Mouse (Mus musculus): ENCODE measurements around the gene Runx1. TPM values are rescaled to one million over a fixed set of nuclear protein-coding genes. Genes with fewer than 3 reads are reported as not detected.

Gene Runx1
- polyA plus RNA-seq, 1 experiment from 2014 or later = 6.4 TPM

- no peak overlapping the region for H3K4me2 ChIP-seq (replicated peaks; ENCODE audit: low read depth)
- WGBS = 93% methylated on average over 6 of the region's 6 CpGs
- DNase-seq (ENCODE audit: low spot score) (no peak), ATAC-seq (ENCODE audit: low FRiP score, low TSS enrichment) (no peak)
- TF ChIP-seq CTCF (IDR thresholded peaks at IDR 0.05; ENCODE audit: low read depth) (no peak), EP300 (optimal IDR thresholded peaks at IDR 0.05) (no peak)
- H3K27me3 ChIP-seq (ENCODE audit: control insufficient read depth, insufficient read depth, low read length) = no peaks in the 10 kb centered on the region
- no peaks in the 10 kb centered on the region for H3K36me3 ChIP-seq (ENCODE audit: control insufficient read depth, insufficient read depth, low read length)
- H3K4me1 ChIP-seq (replicated peaks; ENCODE audit: control insufficient read depth, insufficient read depth) = no peaks in the 10 kb centered on the region
- no peak overlapping the region for H3K4me3 ChIP-seq (ENCODE audit: low read depth, low read length)
- H3K27ac ChIP-seq (replicated peaks) = no peak overlapping the region
- no peaks in the 10 kb centered on the region for H3K9me3 ChIP-seq (ENCODE audit: control insufficient read depth, low read length)
- H3K9ac ChIP-seq (ENCODE audit: low read length) = no peak overlapping the region
Observed at GRCm38 (mm10) chr16:92852276-92852675, 26.3 kb upstream of the Runx1 start.

DNA sequence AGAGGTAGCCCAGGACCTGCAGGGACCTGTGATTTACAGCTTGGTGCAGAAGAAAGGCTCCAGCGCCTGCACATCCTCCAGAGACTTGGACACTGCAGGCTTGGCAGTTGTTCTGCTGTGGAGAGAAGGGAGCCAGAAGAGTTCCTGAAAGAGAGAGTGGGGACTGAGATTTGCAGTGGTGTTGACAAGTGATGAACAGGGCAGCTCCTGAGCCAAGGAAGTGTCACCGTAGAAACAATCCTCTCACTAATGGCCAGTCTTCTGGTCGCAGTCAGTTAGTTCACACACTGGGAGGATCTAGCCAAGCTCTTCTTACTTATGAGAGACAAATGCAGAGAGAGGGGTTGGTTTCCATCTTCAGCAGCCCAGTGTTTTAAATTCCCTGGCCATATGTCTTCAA is 24.5 kb upstream of the Runx1 start:
- ATAC-seq (ENCODE audit: low FRiP score, low TSS enrichment) (no peak), DNase-seq (ENCODE audit: low spot score) (no peak)
- Histone ChIP-seq H3K9me3 (ENCODE audit: control insufficient read depth, low read length) (no peaks in the 10 kb centered on the region), H3K4me3 (ENCODE audit: low read depth, low read length) (no peak overlapping the region), H3K4me2 (replicated peaks; ENCODE audit: low read depth) (no peak overlapping the region), H3K9ac (ENCODE audit: low read length) (no peak overlapping the region), H3K27me3 (ENCODE audit: control insufficient read depth, insufficient read depth, low read length) (no peaks in the 10 kb centered on the region), H3K27ac (replicated peaks) (no peak overlapping the region), H3K36me3 (ENCODE audit: control insufficient read depth, insufficient read depth, low read length) (no peaks in the 10 kb centered on the region), H3K4me1 (replicated peaks; ENCODE audit: control insufficient read depth, insufficient read depth) (no peaks in the 10 kb centered on the region)
- WGBS = 56% methylated on average over 3 of the region's 3 CpGs
- TF ChIP-seq CTCF (IDR thresholded peaks at IDR 0.05; ENCODE audit: low read depth) = no peak
- TF ChIP-seq EP300 (optimal IDR thresholded peaks at IDR 0.05) = no peak

DNA sequence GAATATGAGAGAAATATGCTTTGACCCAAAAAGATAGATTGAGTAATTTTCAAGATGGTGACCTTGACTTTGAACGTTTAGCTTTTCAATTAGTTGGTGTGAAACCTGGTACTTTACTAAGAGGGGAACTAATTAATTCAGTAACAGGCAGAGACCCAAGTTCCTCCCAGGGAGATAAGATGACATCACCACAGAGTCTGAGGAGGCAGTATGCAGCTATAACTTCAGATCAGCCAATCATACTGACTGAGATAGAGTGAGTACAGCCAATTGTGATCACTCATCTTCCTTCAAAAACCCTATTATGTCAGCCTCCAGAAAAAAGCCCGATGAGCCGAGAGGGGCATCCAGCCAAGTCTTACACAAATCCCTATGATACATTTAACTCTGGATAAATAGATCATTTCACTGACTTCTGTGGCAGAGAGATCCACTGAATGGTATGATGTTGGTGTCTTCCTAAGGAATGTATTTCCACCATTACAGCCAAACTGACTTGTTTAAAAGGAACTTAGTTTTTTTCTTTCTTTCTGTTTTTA is 21.9 kb upstream of the Runx1 start:
- DNase-seq (ENCODE audit: low spot score) = no peak
- no peak overlapping the region for H3K27ac ChIP-seq (replicated peaks)
- H3K9me3 ChIP-seq (ENCODE audit: control insufficient read depth, low read length) = no peaks in the 10 kb centered on the region
- TF ChIP-seq EP300 (optimal IDR thresholded peaks at IDR 0.05) = no peak
- TF ChIP-seq CTCF (IDR thresholded peaks at IDR 0.05; ENCODE audit: low read depth) = no peak
- no peak overlapping the region for H3K9ac ChIP-seq (ENCODE audit: low read length)
- no peaks in the 10 kb centered on the region for H3K36me3 ChIP-seq (ENCODE audit: control insufficient read depth, insufficient read depth, low read length)
- H3K4me2 ChIP-seq (replicated peaks; ENCODE audit: low read depth) = no peak overlapping the region
- WGBS = 49% methylated on average over 3 of the region's 3 CpGs
- no peaks in the 10 kb centered on the region for H3K4me1 ChIP-seq (replicated peaks; ENCODE audit: control insufficient read depth, insufficient read depth)
- no peaks in the 10 kb centered on the region for H3K27me3 ChIP-seq (ENCODE audit: control insufficient read depth, insufficient read depth, low read length)
- no peak for ATAC-seq (ENCODE audit: low FRiP score, low TSS enrichment)
- no peak overlapping the region for H3K4me3 ChIP-seq (ENCODE audit: low read depth, low read length)

DNA sequence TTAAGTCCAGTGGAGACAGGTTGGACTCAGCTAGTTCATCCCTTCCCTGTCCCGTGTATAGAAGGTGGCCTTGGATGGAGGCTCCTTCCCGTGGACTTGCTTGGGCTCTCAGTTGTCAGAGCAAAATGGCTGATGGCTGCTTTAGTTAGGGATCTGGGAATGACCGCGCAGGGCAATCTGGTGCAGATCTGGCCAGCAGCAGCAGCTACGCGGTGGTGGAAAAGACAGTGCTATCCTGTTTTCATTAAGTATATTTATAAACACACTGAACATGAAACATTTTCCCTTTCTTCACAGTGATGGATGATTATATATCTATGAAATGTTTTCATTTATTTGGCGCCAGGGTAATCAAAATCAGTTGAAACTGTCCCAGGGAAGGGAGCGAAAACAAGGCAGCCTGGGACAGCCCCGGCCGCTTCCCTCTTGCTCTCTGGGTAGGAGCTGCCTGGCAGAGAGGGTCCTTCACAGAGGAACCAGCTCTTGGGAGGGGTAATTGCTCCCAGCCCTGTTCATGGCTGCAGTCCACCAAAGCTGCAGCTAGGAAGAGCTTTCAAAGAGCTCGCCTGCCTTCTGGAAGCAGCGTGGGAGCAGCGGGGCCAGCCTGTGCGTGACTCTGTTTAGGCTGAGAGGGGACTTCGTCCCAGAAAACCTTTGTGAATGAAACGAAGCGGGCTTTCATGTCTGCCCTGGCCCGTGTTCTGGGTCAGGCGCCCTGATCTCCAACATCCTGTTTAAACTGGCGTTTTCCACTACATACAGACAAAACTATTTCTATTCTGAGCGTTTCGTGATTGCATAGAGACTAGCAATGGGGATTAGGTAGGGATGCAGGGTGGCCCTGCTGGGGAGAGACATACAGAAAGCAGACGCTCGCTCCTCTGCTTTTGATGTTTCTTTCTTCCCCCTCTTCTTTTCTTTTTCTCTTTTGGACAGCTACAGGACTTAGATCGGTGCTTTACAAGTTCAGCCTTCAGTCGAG is 19.6 kb upstream of the Runx1 start:
- peak overlapping the region; percentile 32 for H3K4me2 ChIP-seq (replicated peaks; ENCODE audit: low read depth)
- H3K4me1 ChIP-seq (replicated peaks; ENCODE audit: control insufficient read depth, insufficient read depth) = no peaks in the 10 kb centered on the region
- WGBS = 37% methylated on average over 26 of the region's 26 CpGs
- H3K4me3 ChIP-seq (ENCODE audit: low read depth, low read length) = no peak overlapping the region
- no peak for TF ChIP-seq EP300 (optimal IDR thresholded peaks at IDR 0.05)
- TF ChIP-seq CTCF (IDR thresholded peaks at IDR 0.05; ENCODE audit: low read depth) = peak; percentile 22; the same call in 1 of the 2 replicates
- no peak for DNase-seq (ENCODE audit: low spot score)
- H3K9ac ChIP-seq (ENCODE audit: low read length) = no peak overlapping the region
- no peaks in the 10 kb centered on the region for H3K36me3 ChIP-seq (ENCODE audit: control insufficient read depth, insufficient read depth, low read length)
- peak; percentile 80; the same call in 1 of the 2 replicates for ATAC-seq (ENCODE audit: low FRiP score, low TSS enrichment)
- no peaks in the 10 kb centered on the region for H3K27me3 ChIP-seq (ENCODE audit: control insufficient read depth, insufficient read depth, low read length)
- no peaks in the 10 kb centered on the region for H3K9me3 ChIP-seq (ENCODE audit: control insufficient read depth, low read length)
- H3K27ac ChIP-seq (replicated peaks) = peak overlapping the region; percentile 74

GRCm38 (mm10) chr16:92838709-92839108 is 12.8 kb upstream of the Runx1 start:
- ATAC-seq (ENCODE audit: low FRiP score, low TSS enrichment) (no peak), DNase-seq (ENCODE audit: low spot score) (no peak)
- Histone ChIP-seq H3K9ac (ENCODE audit: low read length) (no peak overlapping the region), H3K36me3 (ENCODE audit: control insufficient read depth, insufficient read depth, low read length) (no peaks in the 10 kb centered on the region), H3K27ac (replicated peaks) (no peak overlapping the region), H3K27me3 (ENCODE audit: control insufficient read depth, insufficient read depth, low read length) (no peaks in the 10 kb centered on the region), H3K4me3 (ENCODE audit: low read depth, low read length) (no peak overlapping the region), H3K4me2 (replicated peaks; ENCODE audit: low read depth) (no peak overlapping the region), H3K9me3 (ENCODE audit: control insufficient read depth, low read length) (no peaks in the 10 kb centered on the region), H3K4me1 (replicated peaks; ENCODE audit: control insufficient read depth, insufficient read depth) (no peaks in the 10 kb centered on the region)
- no peak for TF ChIP-seq EP300 (optimal IDR thresholded peaks at IDR 0.05)
- TF ChIP-seq CTCF (IDR thresholded peaks at IDR 0.05; ENCODE audit: low read depth) = no peak

DNA sequence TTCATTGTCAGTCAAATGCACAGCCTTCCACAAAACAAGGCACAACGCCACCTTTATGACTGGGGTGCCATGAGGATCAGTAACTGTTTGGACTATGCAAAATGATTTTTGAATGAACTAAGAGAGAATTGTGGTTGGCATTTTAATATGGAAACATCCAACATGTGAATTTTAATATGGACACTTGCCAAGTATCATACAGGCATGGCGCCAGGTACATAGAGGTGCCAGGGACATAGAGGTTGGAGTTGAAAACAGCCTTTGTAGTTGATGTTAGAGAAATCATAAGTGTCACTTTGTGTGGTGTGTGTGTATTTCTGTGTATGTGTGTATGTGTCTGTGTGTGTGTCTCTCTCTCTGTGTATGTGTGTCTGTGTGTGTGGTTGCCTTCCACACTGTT is 5.4 kb upstream of the Runx1 start:
- Histone ChIP-seq H3K4me1 (replicated peaks; ENCODE audit: control insufficient read depth, insufficient read depth) (no peaks in the 10 kb centered on the region), H3K36me3 (ENCODE audit: control insufficient read depth, insufficient read depth, low read length) (no peaks in the 10 kb centered on the region), H3K9ac (ENCODE audit: low read length) (no peak overlapping the region), H3K4me3 (ENCODE audit: low read depth, low read length) (no peak overlapping the region), H3K27ac (replicated peaks) (no peak overlapping the region), H3K9me3 (ENCODE audit: control insufficient read depth, low read length) (no peaks in the 10 kb centered on the region), H3K27me3 (ENCODE audit: control insufficient read depth, insufficient read depth, low read length) (no peaks in the 10 kb centered on the region), H3K4me2 (replicated peaks; ENCODE audit: low read depth) (no peak overlapping the region)
- WGBS = 89% methylated on average over 2 of the region's 2 CpGs
- TF ChIP-seq CTCF (IDR thresholded peaks at IDR 0.05; ENCODE audit: low read depth) = no peak
- no peak for TF ChIP-seq EP300 (optimal IDR thresholded peaks at IDR 0.05)
- ATAC-seq (ENCODE audit: low FRiP score, low TSS enrichment) = no peak
- DNase-seq (ENCODE audit: low spot score) = no peak

Data from stomach, postnatal 0 days (tissue).